Mouse (Mus musculus): ENCODE results near the gene Rfc4. TPM values are rescaled to one million over a fixed set of nuclear protein-coding genes. Genes with fewer than 3 reads are reported as not detected.

The Rfc4 gene
- total RNA-seq (2021), result 14.5 and 15.2 TPM in 2 replicates
- long read RNA-seq, experiment 1, transcript Rfc4-201 (11 exons, 1,228 nt), result major isoform, 30 of 36 reads
- long read RNA-seq, experiment 1, partial matches to known transcripts, result 2 of 36 reads
- long read RNA-seq, experiment 1, other reads (novel, unspliced or antisense), result 3 of 36 reads
- long read RNA-seq, experiment 2, transcript Rfc4-201 (11 exons, 1,228 nt), result major isoform, 21 of 23 reads
- long read RNA-seq, experiment 2, partial matches to known transcripts, result 0 of 23 reads
- long read RNA-seq, experiment 2, other reads (novel, unspliced or antisense), result 1 of 23 reads

DNA sequence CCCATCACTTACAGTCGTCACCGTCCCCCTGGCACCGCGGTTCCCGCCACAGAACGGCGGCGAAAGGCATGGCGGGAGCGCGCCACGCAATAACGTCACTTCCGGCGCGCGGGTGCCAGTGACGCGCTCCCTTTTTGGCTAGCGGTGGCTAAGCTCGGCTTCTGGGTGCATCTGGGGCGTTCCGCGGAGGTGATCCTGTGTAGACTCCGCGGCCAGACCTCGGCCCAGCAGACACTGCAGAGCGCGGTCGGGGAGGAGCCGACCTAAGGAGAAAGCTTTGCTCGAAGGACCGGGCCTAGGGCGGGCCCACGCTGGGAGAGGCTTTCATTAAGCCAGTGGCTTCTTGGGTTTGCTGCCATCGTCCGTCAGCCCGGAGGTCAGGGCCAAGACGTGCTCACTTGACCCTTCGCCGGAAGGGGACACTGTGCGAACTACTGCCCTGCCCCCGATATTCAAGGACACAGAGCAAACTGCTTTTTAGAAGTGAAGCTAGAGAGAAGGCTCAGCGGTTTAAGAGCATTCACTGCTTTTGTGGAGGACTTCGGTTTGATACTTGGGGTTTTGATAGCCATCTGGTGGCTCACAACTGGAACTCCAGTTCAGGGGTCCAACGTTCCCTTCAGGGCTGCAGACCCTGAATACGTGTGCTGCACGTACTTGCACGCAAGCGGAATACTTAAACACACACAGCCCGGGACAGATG is at the start of gene Rfc4:
TSS of gene Rfc4 (minus strand) at position 65 of the 703 bp plus-strand sequence.
- peak; percentile 95 for DNase-seq

GRCm38 (mm10) chr16:23175956-23176355 is 48.4 kb upstream of the Rfc4 start:
- no peak for DNase-seq

DNA sequence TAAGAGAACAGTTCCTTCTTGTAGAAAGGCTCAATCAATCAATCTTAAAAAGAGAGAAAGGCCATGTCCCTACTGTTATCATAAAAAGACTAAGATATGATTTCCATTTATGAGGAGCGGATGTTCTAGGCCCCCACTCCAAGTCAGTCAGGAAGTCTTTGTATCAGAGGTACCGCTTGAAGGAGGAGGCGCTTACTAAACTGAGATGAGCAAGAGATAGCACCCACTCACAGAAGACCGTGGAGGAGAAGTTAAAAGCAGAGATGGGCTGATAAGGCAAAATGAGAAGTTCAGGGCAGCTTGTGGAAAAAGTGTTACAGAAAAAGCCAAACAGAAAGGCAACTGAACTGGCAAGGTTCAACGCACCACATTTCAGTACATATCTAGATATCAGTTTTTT is 47.3 kb upstream of the Rfc4 start:
- DNase-seq, result no peak

DNA sequence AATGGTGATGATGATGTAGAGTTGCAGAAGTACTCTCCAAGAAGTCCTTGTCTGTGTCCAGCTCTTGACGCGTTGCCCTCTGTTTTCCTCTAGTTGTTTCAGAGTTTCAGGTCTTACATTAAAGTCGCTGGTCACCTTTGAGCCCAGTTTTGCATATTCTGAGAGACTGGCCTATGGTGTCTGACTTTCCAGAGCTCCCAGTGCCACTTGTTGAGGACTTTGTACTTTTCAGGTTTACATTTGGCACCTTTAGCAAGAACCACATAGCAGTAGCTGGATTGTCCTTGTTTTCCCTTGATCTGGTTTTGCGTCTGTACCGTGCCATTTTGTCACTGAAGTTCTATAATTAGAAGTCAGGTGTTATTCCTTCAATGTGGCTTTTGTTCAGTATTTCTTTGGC is 46.4 kb upstream of the Rfc4 start:
- no peak for DNase-seq

GRCm38 (mm10) chr16:23170813-23171212 is 43.3 kb upstream of the Rfc4 start:
- DNase-seq, result no peak

GRCm38 (mm10) chr16:23167079-23167478 is 39.5 kb upstream of the Rfc4 start:
- DNase-seq, result peak; percentile 46

GRCm38 (mm10) chr16:23166646-23167045 is 39.1 kb upstream of the Rfc4 start:
- no peak for DNase-seq

DNA sequence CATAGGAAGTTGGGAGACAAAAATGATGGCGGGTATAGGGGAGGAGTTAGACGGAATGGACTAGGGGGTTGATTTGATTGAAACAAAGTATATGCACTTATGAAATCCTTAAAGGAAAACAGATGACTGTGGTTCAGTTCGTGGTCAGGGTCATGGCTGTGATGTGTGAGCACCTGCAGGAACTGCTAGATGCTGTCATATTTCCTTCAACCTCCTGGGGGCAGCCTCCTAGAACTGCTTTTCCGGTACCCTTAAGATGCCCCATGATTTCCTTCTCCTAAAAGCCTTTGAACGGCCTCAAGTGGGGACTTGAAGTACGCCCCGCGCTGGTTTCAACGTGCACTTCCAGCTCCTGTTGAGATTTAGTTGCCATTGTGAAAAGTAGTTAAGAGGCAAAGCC is 37.9 kb upstream of the Rfc4 start:
- no peak for DNase-seq

GRCm38 (mm10) chr16:23164443-23164842 is 36.9 kb upstream of the Rfc4 start:
- DNase-seq, result no peak

DNA sequence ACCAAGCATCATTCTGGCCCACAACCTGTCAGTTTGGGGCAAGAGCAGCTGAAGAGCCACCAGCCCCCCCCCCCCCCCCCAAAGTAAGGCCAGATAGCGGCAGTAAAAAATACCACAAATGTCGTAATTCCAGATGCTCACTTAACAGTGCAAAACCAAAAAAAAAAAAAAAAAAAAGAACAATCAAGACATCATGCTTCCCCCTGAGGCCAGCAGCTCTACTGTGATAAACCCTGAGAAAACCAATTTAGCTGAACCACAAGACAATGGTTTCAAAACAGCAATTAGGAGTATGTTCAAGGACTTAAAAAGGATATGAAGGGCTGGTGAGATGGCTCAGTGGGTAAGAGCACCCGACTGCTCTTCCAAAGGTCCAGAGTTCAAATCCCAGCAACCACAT is 34.6 kb upstream of the Rfc4 start:
- DNase-seq, result no peak

GRCm38 (mm10) chr16:23159749-23160148 is 32.2 kb upstream of the Rfc4 start:
- peak; percentile 30 for DNase-seq

DNA sequence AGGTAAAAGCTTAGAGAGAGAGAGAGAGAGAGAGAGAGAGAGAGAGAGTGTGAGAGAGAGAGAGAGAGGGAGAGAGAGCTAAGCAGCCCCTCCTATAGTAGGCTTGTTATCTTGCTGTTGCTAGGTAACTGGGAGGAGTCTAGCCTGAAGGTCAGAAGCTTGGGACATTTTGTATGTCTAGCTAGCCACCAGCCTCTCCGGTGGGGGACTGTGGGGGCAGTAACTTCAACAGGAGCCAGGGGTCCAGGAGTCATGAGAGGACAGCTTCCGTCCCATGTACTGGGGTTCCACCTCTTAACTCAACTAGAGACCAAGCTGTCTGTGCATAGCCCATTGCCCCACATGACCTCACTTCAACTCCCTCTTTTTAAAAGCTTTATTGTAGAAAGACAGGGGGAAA is 31.4 kb upstream of the Rfc4 start:
- peak; percentile 44 for DNase-seq

- DNase-seq, result no peak
Measured at GRCm38 (mm10) chr16:23158292-23158691, 30.8 kb upstream of the Rfc4 start.

- no peak for DNase-seq
Measured at GRCm38 (mm10) chr16:23157013-23157412, 29.5 kb upstream of the Rfc4 start.

GRCm38 (mm10) chr16:23154261-23154660 is 26.7 kb upstream of the Rfc4 start:
- DNase-seq, result no peak

DNA sequence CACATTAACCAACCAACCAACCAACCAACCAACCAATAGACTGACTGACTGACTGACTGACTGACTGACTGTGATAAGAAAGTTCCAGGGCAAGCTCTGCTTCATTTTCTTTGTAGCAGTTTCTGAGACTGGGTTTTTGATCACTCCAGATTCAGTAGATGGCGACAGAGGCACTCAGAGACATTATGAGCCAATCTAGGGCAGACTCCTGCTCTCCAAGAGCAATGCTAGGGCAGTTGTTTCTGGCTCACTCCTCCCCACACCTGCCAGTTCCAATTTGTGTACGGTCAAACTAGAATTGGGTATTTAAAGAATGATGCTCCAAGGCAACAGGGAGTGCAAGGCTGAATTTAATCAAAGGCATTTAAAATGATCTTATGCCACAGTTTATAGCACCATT is 23.9 kb upstream of the Rfc4 start:
- peak; percentile 66 for DNase-seq

- no peak for DNase-seq
Measured at GRCm38 (mm10) chr16:23149396-23149795, 21.9 kb upstream of the Rfc4 start.

- DNase-seq, result no peak
Measured at GRCm38 (mm10) chr16:23148936-23149335, 21.4 kb upstream of the Rfc4 start.

GRCm38 (mm10) chr16:23146280-23146679 is 18.7 kb upstream of the Rfc4 start, which contains the start of gene Adipoq:
TSS of gene Adipoq (plus strand) at chr16:23146536.
- DNase-seq, result peak; percentile 51

- no peak for DNase-seq
Measured at GRCm38 (mm10) chr16:23145211-23145610, 17.7 kb upstream of the Rfc4 start.

DNA sequence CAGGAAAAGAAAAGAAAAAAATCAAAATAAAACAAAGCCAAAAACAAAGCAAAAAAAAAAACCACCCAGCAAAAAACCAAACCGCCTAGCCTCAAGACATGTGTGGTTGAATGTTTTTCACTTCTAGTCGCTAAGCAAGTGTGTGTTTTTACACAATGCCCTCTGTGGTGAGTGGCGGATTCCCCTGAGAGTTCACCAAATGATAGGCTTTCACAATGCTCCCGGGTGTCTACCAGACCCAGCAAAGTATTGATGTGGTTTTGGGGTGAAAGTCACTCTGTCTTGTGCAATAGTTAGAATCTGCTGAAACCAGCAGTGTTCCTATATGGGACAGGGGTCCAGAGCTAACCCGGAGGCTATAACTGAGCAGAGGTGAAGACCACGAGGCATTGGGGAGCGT is 16.8 kb upstream of the Rfc4 start:
- peak; percentile 51 for DNase-seq

DNA sequence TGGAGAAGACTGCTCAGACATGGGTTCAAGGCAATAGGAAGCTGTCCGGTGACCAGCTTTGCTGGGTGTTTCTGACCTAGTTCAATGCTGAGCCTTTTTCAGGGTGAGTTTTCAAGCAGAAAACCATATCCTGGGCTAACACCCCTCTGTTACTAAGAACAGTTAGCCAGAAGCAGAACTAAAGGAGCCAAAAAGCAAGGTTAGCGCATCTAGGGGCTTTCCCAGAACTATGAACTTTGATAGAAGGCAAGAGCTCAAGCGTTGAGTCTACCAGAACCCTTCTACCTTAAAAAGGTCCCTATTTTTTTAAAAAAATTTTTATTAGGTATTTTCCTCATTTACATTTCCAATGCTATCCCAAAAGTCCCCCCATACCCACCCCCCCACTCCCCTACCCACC is 13.4 kb upstream of the Rfc4 start:
- DNase-seq, result no peak

DNA sequence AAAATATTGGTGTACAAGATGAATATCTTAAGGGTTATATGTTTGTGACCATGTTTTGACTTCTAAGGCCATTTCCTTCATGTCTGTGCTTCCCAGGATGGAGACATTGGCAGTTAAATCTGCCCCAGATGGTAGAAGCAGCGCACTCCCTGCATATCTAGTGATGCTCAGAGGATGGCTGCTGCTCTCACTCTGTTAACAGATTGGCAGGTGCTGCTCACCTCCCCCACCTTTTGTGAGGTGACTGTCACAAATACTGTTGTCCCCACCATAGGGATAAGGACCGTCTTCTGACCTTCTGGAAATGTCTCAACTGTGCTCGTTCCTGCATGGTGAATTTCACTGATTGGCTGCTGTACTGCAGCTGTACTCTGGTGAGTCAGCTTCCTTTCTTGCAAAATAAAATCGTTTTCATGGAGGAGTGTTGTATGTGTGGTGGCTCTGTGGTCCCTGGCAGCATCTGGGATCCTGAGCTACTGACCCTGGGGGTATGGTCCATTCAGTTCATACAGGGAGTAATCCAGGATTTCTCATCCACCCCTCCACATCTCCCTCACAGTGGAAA is 9.0 kb upstream of the Rfc4 start:
- no peak for DNase-seq
